Mouse (Mus musculus): Measurements from ENCODE around the gene Gm49403. TPM values are rescaled to one million over a fixed set of nuclear protein-coding genes. Genes with fewer than 3 reads are reported as not detected.
"Not testable (repeated sequence)": the region's sequence is repeated elsewhere in the genome, so short reads cannot be mapped to it uniquely, and the experiment has no call there.

Gm49403 gene
- polyA plus RNA-seq, 1 experiment from 2014 or later = not detected

- Histone ChIP-seq H3K27me3 (ENCODE audit: insufficient read depth, poor library complexity, severe bottlenecking) (no peaks in the 10 kb centered on the region), H3K4me1 (replicated peaks) (peaks cover 9% of the 10 kb centered on the region; the same call in 1 of the 2 replicates), H3K27ac (no peak overlapping the region), H3K36me3 (peaks cover 27% of the 10 kb centered on the region), H3K4me3 (no peak overlapping the region), H3K9me3 (no peaks in the 10 kb centered on the region)
- 52% methylated on average over 7 of the region's 7 CpGs for WGBS
- no peak for DNase-seq (ENCODE audit: low spot score)
Observed at GRCm38 (mm10) chr19:8851639-8852038, 32.1 kb upstream of the Gm49403 start.

GRCm38 (mm10) chr19:8852236-8852928, 31.3 kb upstream of the Gm49403 start:
- no peak for DNase-seq (ENCODE audit: low spot score)
- 66% methylated on average over 10 of the region's 10 CpGs for WGBS
- no peak overlapping the region for H3K27ac ChIP-seq
- H3K4me1 ChIP-seq (replicated peaks) = peaks cover 9% of the 10 kb centered on the region; the same call in 1 of the 2 replicates
- no peaks in the 10 kb centered on the region for H3K9me3 ChIP-seq
- H3K36me3 ChIP-seq = peaks cover 20% of the 10 kb centered on the region
- H3K27me3 ChIP-seq (ENCODE audit: insufficient read depth, poor library complexity, severe bottlenecking) = no peaks in the 10 kb centered on the region
- no peak overlapping the region for H3K4me3 ChIP-seq

GRCm38 (mm10) chr19:8853117-8853516, 30.6 kb upstream of the Gm49403 start:
- H3K36me3 ChIP-seq = peaks cover 13% of the 10 kb centered on the region
- H3K4me1 ChIP-seq (replicated peaks) = peaks cover 9% of the 10 kb centered on the region; the same call in 1 of the 2 replicates
- no peaks in the 10 kb centered on the region for H3K27me3 ChIP-seq (ENCODE audit: insufficient read depth, poor library complexity, severe bottlenecking)
- no peak overlapping the region for H3K4me3 ChIP-seq
- no peaks in the 10 kb centered on the region for H3K9me3 ChIP-seq
- H3K27ac ChIP-seq = no peak overlapping the region
- 82% methylated on average over 3 of the region's 3 CpGs for WGBS
- no peak for DNase-seq (ENCODE audit: low spot score)

GRCm38 (mm10) chr19:8857689-8858088, 26.0 kb upstream of the Gm49403 start:
- H3K27ac ChIP-seq = no peak overlapping the region
- H3K36me3 ChIP-seq = no peaks in the 10 kb centered on the region
- H3K4me1 ChIP-seq (replicated peaks) = no peaks in the 10 kb centered on the region
- 42% methylated on average over 4 of the region's 4 CpGs for WGBS
- H3K9me3 ChIP-seq = no peaks in the 10 kb centered on the region
- no peak for DNase-seq (ENCODE audit: low spot score)
- no peak overlapping the region for H3K4me3 ChIP-seq
- no peaks in the 10 kb centered on the region for H3K27me3 ChIP-seq (ENCODE audit: insufficient read depth, poor library complexity, severe bottlenecking)

GRCm38 (mm10) chr19:8859018-8859417, 24.7 kb upstream of the Gm49403 start:
- WGBS = 22% methylated on average over 1 of the region's 1 CpGs
- Histone ChIP-seq H3K27me3 (ENCODE audit: insufficient read depth, poor library complexity, severe bottlenecking) (no peaks in the 10 kb centered on the region), H3K9me3 (no peaks in the 10 kb centered on the region), H3K27ac (no peak overlapping the region), H3K4me3 (no peak overlapping the region), H3K4me1 (replicated peaks) (no peaks in the 10 kb centered on the region), H3K36me3 (no peaks in the 10 kb centered on the region)
- DNase-seq (ENCODE audit: low spot score) = no peak

GRCm38 (mm10) chr19:8864265-8864664, 19.5 kb upstream of the Gm49403 start:
- WGBS = 83% methylated on average over 6 of the region's 6 CpGs
- Histone ChIP-seq H3K9me3 (no peaks in the 10 kb centered on the region), H3K4me3 (no peak overlapping the region), H3K27me3 (ENCODE audit: insufficient read depth, poor library complexity, severe bottlenecking) (no peaks in the 10 kb centered on the region), H3K36me3 (no peaks in the 10 kb centered on the region), H3K4me1 (replicated peaks) (no peaks in the 10 kb centered on the region), H3K27ac (no peak overlapping the region)
- no peak for DNase-seq (ENCODE audit: low spot score)

- not testable (repeated sequence) for H3K27me3 ChIP-seq (ENCODE audit: insufficient read depth, poor library complexity, severe bottlenecking); H3K9me3 ChIP-seq; DNase-seq (ENCODE audit: low spot score)
- WGBS = 78% methylated on average over 3 of the region's 3 CpGs
- Histone ChIP-seq H3K36me3 (peaks cover 25% of the 10 kb centered on the region), H3K27ac (0 out of 2 replicates have a peak overlapping the region, but pooled peaks have one; percentile 92), H3K4me1 (replicated peaks) (peaks cover 17% of the 10 kb centered on the region), H3K4me3 (peak overlapping the region; percentile 99; the same call in 1 of the 2 replicates)
Observed at GRCm38 (mm10) chr19:8870381-8870780, 13.3 kb upstream of the Gm49403 start.

GRCm38 (mm10) chr19:8870838-8871237, 12.9 kb upstream of the Gm49403 start:
- H3K27ac ChIP-seq = peak overlapping the region; percentile 92
- no peaks in the 10 kb centered on the region for H3K9me3 ChIP-seq
- no peak for DNase-seq (ENCODE audit: low spot score)
- whole genome bisulfite sequencing = 60% methylated on average over 9 of the region's 9 CpGs
- H3K27me3 ChIP-seq (ENCODE audit: insufficient read depth, poor library complexity, severe bottlenecking) = no peaks in the 10 kb centered on the region
- peaks cover 17% of the 10 kb centered on the region for H3K4me1 ChIP-seq (replicated peaks)
- peaks cover 30% of the 10 kb centered on the region for H3K36me3 ChIP-seq
- H3K4me3 ChIP-seq = peak overlapping the region; percentile 99

GRCm38 (mm10) chr19:8871267-8872186, 12.2 kb upstream of the Gm49403 start, which contains the start of gene Ubxn1:
Gene Ubxn1 (plus strand): TSS chr19:8871496.
- H3K27ac ChIP-seq = peak within 1 kb of the TSS; percentile 92
- H3K9me3 ChIP-seq = no peaks in the 10 kb centered on the region
- H3K27me3 ChIP-seq (ENCODE audit: insufficient read depth, poor library complexity, severe bottlenecking) = no peaks in the 10 kb centered on the region
- WGBS = 1% methylated on average over 59 of the region's 59 CpGs
- H3K4me1 ChIP-seq (replicated peaks) = peaks cover 17% of the 10 kb centered on the region
- DNase-seq (ENCODE audit: low spot score) = peak; percentile 96
- H3K4me3 ChIP-seq = peak within 1 kb of the TSS; percentile 99
- H3K36me3 ChIP-seq = peaks cover 36% of the 10 kb centered on the region

- peak overlapping the region; percentile 92 for H3K27ac ChIP-seq
- WGBS = 84% methylated on average over 10 of the region's 10 CpGs
- DNase-seq (ENCODE audit: low spot score) = no peak
Observed at GRCm38 (mm10) chr19:8872266-8872840, 11.4 kb upstream of the Gm49403 start.

GRCm38 (mm10) chr19:8875031-8875430, 8.7 kb upstream of the Gm49403 start:
- Histone ChIP-seq H3K27ac (no peak overlapping the region), H3K27me3 (ENCODE audit: insufficient read depth, poor library complexity, severe bottlenecking) (no peaks in the 10 kb centered on the region), H3K36me3 (peaks cover 52% of the 10 kb centered on the region), H3K9me3 (no peaks in the 10 kb centered on the region), H3K4me3 (no peak overlapping the region), H3K4me1 (replicated peaks) (peaks cover 24% of the 10 kb centered on the region)
- 94% methylated on average over 7 of the region's 7 CpGs for WGBS
- no peak for DNase-seq (ENCODE audit: low spot score)

More at GRCm38 (mm10) chr19:8872266-8872840, 11.4 kb upstream of the Gm49403 start:
- peak overlapping the region; percentile 99 for H3K4me3 ChIP-seq
- no peaks in the 10 kb centered on the region for H3K9me3 ChIP-seq
- H3K27me3 ChIP-seq (ENCODE audit: insufficient read depth, poor library complexity, severe bottlenecking) = no peaks in the 10 kb centered on the region
- peaks cover 45% of the 10 kb centered on the region for H3K36me3 ChIP-seq
- H3K4me1 ChIP-seq (replicated peaks) = peaks cover 17% of the 10 kb centered on the region

- Histone ChIP-seq H3K4me1 (replicated peaks) (peaks cover 14% of the 10 kb centered on the region), H3K27me3 (ENCODE audit: insufficient read depth, poor library complexity, severe bottlenecking) (no peaks in the 10 kb centered on the region), H3K9me3 (no peaks in the 10 kb centered on the region), H3K27ac (peak within 1 kb of the TSS; percentile 91), H3K36me3 (peaks cover 27% of the 10 kb centered on the region), H3K4me3 (peak within 1 kb of the TSS; percentile 85)
- WGBS = under 1% methylated on average over 42 of the region's 42 CpGs
- peak; percentile 85 for DNase-seq (ENCODE audit: low spot score)
Observed at GRCm38 (mm10) chr19:8880311-8881033, 3.3 kb upstream of the Gm49403 start, which contains the start of gene Uqcc3. Gene Uqcc3 (minus strand): TSS chr19:8880923.
